Mouse (Mus musculus): ENCODE measurements around the gene Cops4. TPM values are rescaled to one million over a fixed set of nuclear protein-coding genes. Genes with fewer than 3 reads are reported as not detected.

Gene Cops4
- polyA plus RNA-seq, 1 experiment from 2014 or later: 92.4 TPM

DNA sequence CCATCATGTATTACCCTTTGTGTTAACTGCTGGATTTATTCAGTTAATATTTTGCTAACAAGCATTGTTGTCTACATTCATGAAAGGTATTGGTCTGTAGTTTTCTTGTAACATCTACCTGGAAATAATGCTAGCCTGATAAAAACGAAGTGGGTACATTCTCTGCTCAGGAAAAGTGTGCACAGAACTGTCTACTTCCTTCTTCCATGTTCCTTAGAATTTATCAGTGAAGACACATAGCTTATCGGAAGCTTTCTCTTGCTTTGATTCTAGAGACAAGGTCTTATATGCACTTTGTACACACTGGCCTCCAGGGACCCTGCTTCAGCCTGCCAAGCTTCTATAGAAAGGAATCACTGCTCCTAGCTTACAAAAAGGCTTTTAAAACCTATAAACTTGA is 28.8 kb upstream of the Cops4 start:
- H3K36me3 ChIP-seq (ENCODE audit: insufficient read depth, low read length): no peaks in the 10 kb centered on the region
- no peak overlapping the region for H3K4me2 ChIP-seq (replicated peaks; ENCODE audit: low read depth, low read length)
- no peak for DNase-seq (ENCODE audit: low spot score)
- no peaks in the 10 kb centered on the region; the same call in 1 of the 2 replicates for H3K4me1 ChIP-seq (ENCODE audit: insufficient read depth, low read depth, low read length)
- H3K9ac ChIP-seq (replicated peaks; ENCODE audit: low read depth): no peak overlapping the region
- H3K9me3 ChIP-seq (ENCODE audit: low read length): no peaks in the 10 kb centered on the region
- no peak overlapping the region for H3K4me3 ChIP-seq (ENCODE audit: low read depth, low read length)
- ATAC-seq: no peak
- TF ChIP-seq CTCF (IDR thresholded peaks at IDR 0.05) (no peak), EP300 (IDR thresholded peaks at IDR 0.05) (no peak)
- H3K27ac ChIP-seq (ENCODE audit: low read length): no peak overlapping the region
- no peaks in the 10 kb centered on the region for H3K27me3 ChIP-seq (replicated peaks; ENCODE audit: insufficient read depth, low read length)
- 70% methylated on average over 2 of the region's 2 CpGs for WGBS

DNA sequence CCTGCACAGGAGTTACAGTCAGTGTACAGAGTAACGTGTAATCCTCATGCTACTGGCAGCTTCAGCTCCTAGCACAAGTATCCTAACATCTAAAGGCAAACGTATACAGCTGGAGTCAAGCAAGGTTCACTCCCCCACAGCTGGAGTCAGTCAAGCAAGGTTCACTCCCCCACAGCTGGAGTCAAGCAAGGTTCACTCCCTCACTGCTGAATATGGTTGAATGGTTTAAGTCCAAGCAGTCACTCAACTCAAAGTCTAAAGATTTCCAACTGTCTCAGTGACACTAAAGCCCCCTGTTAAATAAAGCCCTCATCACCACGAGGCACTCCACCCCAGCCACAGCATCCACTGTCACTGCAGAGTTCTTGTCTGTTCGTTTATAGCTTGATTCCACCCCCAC is 26.4 kb upstream of the Cops4 start:
- H3K4me1 ChIP-seq (ENCODE audit: insufficient read depth, low read depth, low read length): no peaks in the 10 kb centered on the region; the same call in 1 of the 2 replicates
- no peaks in the 10 kb centered on the region for H3K27me3 ChIP-seq (replicated peaks; ENCODE audit: insufficient read depth, low read length)
- TF ChIP-seq EP300 (IDR thresholded peaks at IDR 0.05) (no peak), CTCF (IDR thresholded peaks at IDR 0.05) (no peak)
- no peaks in the 10 kb centered on the region for H3K9me3 ChIP-seq (ENCODE audit: low read length)
- no peak overlapping the region for H3K27ac ChIP-seq (ENCODE audit: low read length)
- H3K4me2 ChIP-seq (replicated peaks; ENCODE audit: low read depth, low read length): no peak overlapping the region
- H3K36me3 ChIP-seq (ENCODE audit: insufficient read depth, low read length): no peaks in the 10 kb centered on the region
- no peak for DNase-seq (ENCODE audit: low spot score)
- H3K9ac ChIP-seq (replicated peaks; ENCODE audit: low read depth): no peak overlapping the region
- no peak overlapping the region for H3K4me3 ChIP-seq (ENCODE audit: low read depth, low read length)
- 55% methylated on average over 4 of the region's 4 CpGs for WGBS
- no peak for ATAC-seq

DNA sequence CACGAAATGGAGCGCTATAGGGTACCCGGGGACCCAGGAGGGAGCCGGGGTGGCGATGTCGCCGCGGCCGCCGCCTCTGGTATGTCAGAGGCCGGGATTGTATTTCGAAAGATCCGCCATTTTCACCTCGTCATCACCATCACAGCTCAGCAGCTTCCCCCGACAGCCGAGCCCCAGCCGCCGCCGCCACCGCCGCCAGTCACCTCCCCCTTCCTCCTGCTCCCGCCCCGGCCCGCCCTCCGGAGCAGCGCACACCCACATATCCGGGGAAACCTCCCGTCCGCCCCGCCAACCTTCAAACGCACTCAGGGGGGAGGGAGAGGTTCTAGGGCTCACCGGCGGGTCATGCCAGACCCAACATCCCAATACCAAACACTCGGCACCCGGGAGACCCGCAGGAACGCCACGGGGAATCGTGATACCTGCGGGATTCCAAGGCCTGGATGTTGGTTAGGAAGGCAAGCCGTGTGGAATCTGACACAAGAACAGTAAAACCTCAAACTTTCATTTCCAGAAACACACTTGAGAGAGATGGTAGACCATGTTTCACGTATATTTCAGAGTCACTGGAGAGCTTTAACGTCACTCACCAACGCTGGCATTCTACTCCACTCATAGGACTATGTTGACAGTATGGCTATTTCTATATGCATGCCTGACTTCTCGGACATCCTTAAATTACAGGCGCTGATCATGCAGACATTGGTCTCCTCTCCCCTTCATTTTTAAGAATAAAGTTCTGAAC is 19.5 kb upstream of the Cops4 start:
- no peaks in the 10 kb centered on the region for H3K27me3 ChIP-seq (replicated peaks; ENCODE audit: insufficient read depth, low read length)
- peak; percentile 95 for DNase-seq (ENCODE audit: low spot score)
- H3K9ac ChIP-seq (replicated peaks; ENCODE audit: low read depth): peak overlapping the region; percentile 82
- peak overlapping the region; percentile 91 for H3K4me2 ChIP-seq (replicated peaks; ENCODE audit: low read depth, low read length)
- no peaks in the 10 kb centered on the region for H3K9me3 ChIP-seq (ENCODE audit: low read length)
- H3K4me3 ChIP-seq (ENCODE audit: low read depth, low read length): peak overlapping the region; percentile 89
- no peaks in the 10 kb centered on the region for H3K36me3 ChIP-seq (ENCODE audit: insufficient read depth, low read length)
- H3K4me1 ChIP-seq (ENCODE audit: insufficient read depth, low read depth, low read length): peaks cover 3% of the 10 kb centered on the region; the same call in 1 of the 2 replicates
- ATAC-seq: peak; percentile 86
- TF ChIP-seq CTCF (IDR thresholded peaks at IDR 0.05): no peak
- no peak for TF ChIP-seq EP300 (IDR thresholded peaks at IDR 0.05)
- 2% methylated on average over 38 of the region's 46 CpGs for WGBS
- H3K27ac ChIP-seq (ENCODE audit: low read length): peak overlapping the region; percentile 88

DNA sequence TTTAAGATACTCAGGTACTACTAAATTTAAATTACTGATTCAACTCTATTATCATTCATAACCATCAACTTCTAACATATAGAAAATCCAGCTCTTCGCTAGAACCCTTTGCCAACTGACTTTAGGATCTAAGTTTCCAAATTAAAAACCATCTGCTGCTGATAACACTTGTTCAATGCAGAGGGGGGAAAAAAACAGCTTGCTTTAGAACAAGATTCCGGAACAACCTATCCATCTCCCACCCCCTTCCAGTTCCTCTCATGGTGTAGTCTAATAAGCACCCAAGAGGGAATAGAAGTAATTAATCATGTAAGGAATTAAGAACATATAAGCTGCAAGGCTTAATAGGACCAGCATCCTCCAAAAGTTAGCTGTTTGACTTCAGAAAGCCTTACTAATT is 18.9 kb upstream of the Cops4 start:
- no peak for TF ChIP-seq CTCF (IDR thresholded peaks at IDR 0.05)
- TF ChIP-seq EP300 (IDR thresholded peaks at IDR 0.05): no peak
- 16% methylated on average over 2 of the region's 2 CpGs for WGBS
- Histone ChIP-seq H3K4me3 (ENCODE audit: low read depth, low read length) (peak overlapping the region; percentile 56), H3K27me3 (replicated peaks; ENCODE audit: insufficient read depth, low read length) (no peaks in the 10 kb centered on the region), H3K4me1 (ENCODE audit: insufficient read depth, low read depth, low read length) (peaks cover 3% of the 10 kb centered on the region; the same call in 1 of the 2 replicates), H3K4me2 (replicated peaks; ENCODE audit: low read depth, low read length) (peak overlapping the region; percentile 91), H3K27ac (ENCODE audit: low read length) (no peak overlapping the region), H3K36me3 (ENCODE audit: insufficient read depth, low read length) (no peaks in the 10 kb centered on the region), H3K9me3 (ENCODE audit: low read length) (no peaks in the 10 kb centered on the region), H3K9ac (replicated peaks; ENCODE audit: low read depth) (no peak overlapping the region)
- ATAC-seq (no peak), DNase-seq (ENCODE audit: low spot score) (no peak)

DNA sequence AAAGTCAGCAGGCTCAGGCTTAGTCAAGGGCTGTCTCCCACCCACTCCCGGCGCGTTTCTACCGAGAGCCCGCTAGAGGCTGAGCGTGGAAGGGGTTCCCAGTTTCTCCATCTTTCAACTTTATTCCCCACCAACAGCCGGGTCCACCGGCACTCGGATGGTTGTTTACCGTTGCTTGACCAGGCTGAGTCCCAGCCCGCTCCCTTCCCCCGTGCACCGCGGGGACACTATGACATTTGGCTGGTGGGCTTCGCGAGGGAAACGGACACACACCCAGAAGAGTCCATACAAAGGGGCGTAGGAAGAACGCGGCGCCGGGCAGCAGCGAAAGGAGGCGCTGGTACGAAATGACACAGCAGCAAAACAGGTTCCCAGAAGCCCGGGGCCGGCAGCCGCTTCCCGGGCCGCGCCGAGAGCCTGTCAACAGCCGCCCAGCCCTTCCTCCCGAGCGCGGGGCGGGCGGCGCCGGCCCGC is 18.2 kb upstream of the Cops4 start:
- Histone ChIP-seq H3K9me3 (ENCODE audit: low read length) (no peaks in the 10 kb centered on the region), H3K27ac (ENCODE audit: low read length) (peak overlapping the region; percentile 69), H3K4me2 (replicated peaks; ENCODE audit: low read depth, low read length) (peak overlapping the region; percentile 91), H3K9ac (replicated peaks; ENCODE audit: low read depth) (peak overlapping the region; percentile 36), H3K36me3 (ENCODE audit: insufficient read depth, low read length) (no peaks in the 10 kb centered on the region), H3K4me1 (ENCODE audit: insufficient read depth, low read depth, low read length) (peaks cover 3% of the 10 kb centered on the region; the same call in 1 of the 2 replicates), H3K4me3 (ENCODE audit: low read depth, low read length) (peak overlapping the region; percentile 56), H3K27me3 (replicated peaks; ENCODE audit: insufficient read depth, low read length) (no peaks in the 10 kb centered on the region)
- WGBS: 2% methylated on average over 27 of the region's 41 CpGs
- 0 out of 2 replicates have a peak, but pooled peaks have one; percentile 7 for TF ChIP-seq CTCF (IDR thresholded peaks at IDR 0.05)
- no peak for TF ChIP-seq EP300 (IDR thresholded peaks at IDR 0.05)
- ATAC-seq: peak; percentile 10
- peak; percentile 45 for DNase-seq (ENCODE audit: low spot score)

DNA sequence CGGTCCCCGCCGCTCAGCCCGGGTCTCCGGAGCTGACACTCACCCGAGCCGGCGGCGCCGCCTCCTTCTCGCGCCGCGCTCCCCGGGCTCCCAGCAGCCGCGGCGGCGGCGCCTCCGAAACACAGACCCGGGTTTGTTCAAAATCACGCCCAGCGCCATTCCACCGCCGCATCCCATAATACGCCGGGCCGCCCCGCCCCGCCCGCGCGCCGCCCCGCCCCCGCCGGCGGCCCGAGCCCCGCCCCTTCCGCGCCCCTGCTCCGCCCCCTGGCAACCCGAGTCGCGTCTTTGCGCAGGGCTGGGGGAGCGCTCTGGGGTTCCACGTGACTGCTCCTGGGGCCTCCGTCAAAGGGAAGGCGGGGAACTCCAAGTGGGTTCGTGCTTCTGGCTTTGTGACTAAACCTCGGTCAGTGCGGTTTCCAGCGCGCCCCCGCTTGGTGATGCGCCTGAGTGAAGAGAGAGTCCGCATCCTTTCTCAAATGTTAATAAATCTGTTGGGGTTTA is 17.6 kb upstream of the Cops4 start, which contains the start of gene Lin54:
Gene Lin54, minus strand, starts transcription at position 182 of the 504 bp plus-strand sequence.
- H3K27me3 ChIP-seq (replicated peaks; ENCODE audit: insufficient read depth, low read length): no peaks in the 10 kb centered on the region
- 0% methylated on average over 28 of the region's 60 CpGs for WGBS
- peak; percentile 96 for DNase-seq (ENCODE audit: low spot score)

More for the DNA sequence above, 17.6 kb upstream of the Cops4 start, which contains the start of gene Lin54:
- Histone ChIP-seq H3K4me1 (ENCODE audit: insufficient read depth, low read depth, low read length) (peaks cover 3% of the 10 kb centered on the region; the same call in 1 of the 2 replicates), H3K4me2 (replicated peaks; ENCODE audit: low read depth, low read length) (peak within 1 kb of the TSS; percentile 91), H3K27ac (ENCODE audit: low read length) (peak within 1 kb of the TSS; percentile 69), H3K36me3 (ENCODE audit: insufficient read depth, low read length) (no peaks in the 10 kb centered on the region), H3K9me3 (ENCODE audit: low read length) (no peaks in the 10 kb centered on the region), H3K4me3 (ENCODE audit: low read depth, low read length) (peak within 1 kb of the TSS; percentile 56), H3K9ac (replicated peaks; ENCODE audit: low read depth) (peak within 1 kb of the TSS; percentile 36)
- TF ChIP-seq CTCF (IDR thresholded peaks at IDR 0.05): peak; percentile 62
- TF ChIP-seq EP300 (IDR thresholded peaks at IDR 0.05): no peak
- peak; percentile 96 for ATAC-seq

Data from lung, postnatal 0 days (tissue).